Mouse (Mus musculus) liver (tissue): ENCODE results near the gene Pou3f3.

Source experiments
- DNase-seq: peaks from one replicate; pipeline ENCODE4 v3.0.0-alpha.2; 2020; ENCODE audit warnings: mixed read lengths

Pou3f3 gene

GRCm38 (mm10) chr1:42710995-42711394 lies 15.4 kb downstream of the Pou3f3 start:
- no peak for DNase-seq

DNA sequence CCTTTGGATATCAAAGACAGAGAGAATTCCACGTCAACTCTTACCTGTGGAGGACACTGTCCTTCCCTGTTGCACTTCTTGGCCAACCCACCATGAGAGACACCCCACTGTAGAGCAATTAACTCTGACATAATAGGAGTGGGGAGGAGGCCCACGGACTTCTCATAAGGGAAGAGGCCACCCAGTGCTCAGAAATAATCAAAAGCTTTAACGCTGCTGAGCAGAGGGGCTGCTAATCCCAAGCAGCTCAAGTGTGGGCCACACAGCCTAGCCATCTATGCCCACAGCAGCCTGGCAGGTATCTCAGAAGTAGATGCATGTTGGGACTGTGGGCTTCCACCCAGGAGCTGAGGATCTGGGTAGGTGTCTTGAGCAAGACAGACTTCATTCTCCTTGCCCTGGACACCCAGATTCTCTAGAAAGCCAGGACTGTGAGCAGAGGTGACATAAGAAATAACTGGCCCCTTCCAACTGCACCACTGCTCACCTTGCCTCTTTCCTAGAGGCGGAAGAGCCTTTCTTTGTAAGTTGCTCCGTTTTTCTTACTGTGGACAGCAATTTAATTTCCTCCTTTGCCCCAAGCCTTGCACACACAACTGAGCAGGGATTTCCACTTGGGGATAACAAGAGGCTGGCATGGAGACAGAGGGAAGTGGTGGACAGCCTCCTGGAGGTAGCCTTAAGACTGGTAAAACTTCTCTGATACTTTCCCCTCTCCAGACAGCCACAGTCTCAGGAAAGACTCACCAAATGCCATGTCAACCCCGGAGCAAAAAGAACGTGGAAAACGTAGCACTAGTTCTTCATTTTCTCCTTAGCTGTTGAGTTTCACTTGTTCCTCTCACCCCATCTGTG lies 16.1 kb downstream of the Pou3f3 start:
- no peak for DNase-seq

DNA sequence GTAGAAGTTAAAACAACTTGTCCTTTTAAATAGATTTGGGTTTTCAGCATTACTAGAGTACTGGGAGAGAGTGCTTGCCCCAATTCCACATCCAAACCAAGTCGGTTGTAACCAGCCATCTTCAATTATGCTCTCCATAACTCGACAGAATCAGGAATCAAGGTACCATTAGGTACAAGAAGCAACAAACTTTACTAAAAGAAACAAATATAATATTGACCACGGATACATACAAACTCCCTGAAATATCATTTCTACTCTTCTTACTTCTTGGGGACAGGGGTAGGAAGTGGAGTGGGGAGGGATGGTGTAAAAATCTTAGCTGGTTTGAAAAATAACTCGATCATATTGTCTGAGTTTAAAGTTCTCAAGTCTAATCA lies 16.7 kb downstream of the Pou3f3 start:
- no peak for DNase-seq

GRCm38 (mm10) chr1:42713104-42713932 lies 17.8 kb downstream of the Pou3f3 start:
- DNase-seq, result no peak

GRCm38 (mm10) chr1:42714016-42714931 lies 18.7 kb downstream of the Pou3f3 start:
- no peak for DNase-seq

DNA sequence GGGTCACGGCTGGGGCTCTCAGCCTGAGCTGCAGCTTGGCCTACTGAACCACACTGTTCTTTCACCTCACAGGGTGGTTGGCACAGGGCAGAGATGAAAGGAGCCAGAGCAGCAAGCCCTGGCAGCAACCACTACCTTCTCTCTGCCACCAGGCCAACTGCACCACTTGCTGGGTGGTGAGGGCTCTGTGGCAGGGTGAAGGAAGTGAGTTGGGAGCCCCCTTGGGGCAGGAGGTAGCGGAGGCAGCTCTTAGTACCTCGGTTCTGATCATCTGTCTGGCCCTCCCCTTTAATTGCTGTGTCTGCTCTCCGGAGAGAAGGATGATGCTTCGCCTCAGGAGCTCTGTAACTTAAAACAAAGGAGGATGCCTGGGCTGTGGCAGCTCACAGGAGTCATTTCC lies 23.0 kb downstream of the Pou3f3 start:
- no peak for DNase-seq

GRCm38 (mm10) chr1:42721353-42721752 lies 25.8 kb downstream of the Pou3f3 start:
- no peak for DNase-seq

GRCm38 (mm10) chr1:42723769-42724300 lies 28.3 kb downstream of the Pou3f3 start:
- DNase-seq, result no peak

DNA sequence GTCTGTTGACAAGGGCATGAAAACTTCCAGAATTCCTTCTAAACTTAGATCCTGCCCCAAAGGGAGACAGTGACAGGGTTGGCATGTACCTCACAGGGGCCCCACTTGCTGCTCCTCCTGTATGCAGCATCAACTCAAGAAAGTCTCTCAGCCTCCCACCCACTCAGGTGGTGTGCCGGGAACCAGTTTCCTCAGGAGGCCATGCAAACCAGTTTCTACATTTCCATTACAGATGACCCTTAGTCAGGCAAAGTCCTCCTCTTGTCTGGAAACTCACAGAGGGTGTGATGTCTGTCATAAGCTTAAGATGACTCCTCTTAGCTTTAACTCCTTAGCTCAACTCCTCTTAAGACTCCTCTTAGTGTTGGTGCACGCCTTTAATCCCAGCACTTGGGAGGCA lies 29.3 kb downstream of the Pou3f3 start:
- no peak for DNase-seq

DNA sequence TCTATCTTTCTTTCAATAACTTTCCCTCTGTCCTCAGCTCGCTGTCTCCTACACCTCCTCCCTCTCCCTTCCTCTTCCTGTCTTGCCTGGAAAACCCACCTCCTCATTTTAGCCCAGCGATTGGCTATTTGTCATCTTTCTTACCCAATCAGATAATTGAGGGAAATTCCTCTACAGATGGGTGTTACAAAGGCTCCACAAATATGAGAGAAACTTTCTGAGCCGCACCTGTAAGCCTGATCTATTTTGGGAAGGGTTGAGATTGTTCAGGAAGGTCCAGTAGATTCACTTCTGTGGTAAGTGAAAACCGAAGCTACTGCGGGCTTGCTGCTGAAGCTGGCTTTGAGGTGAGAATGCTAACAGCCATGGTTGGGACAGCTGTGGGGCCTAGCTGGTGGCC lies 31.6 kb downstream of the Pou3f3 start:
- no peak for DNase-seq

GRCm38 (mm10) chr1:42727676-42728075 lies 32.1 kb downstream of the Pou3f3 start:
- no peak for DNase-seq

- DNase-seq, result no peak
Measured at GRCm38 (mm10) chr1:42741383-42742241, 46.0 kb downstream of the Pou3f3 start.

- DNase-seq, result no peak
Measured at GRCm38 (mm10) chr1:42742242-42742560, 46.6 kb downstream of the Pou3f3 start.

GRCm38 (mm10) chr1:42745047-42745446 lies 49.5 kb downstream of the Pou3f3 start:
- no peak for DNase-seq

DNA sequence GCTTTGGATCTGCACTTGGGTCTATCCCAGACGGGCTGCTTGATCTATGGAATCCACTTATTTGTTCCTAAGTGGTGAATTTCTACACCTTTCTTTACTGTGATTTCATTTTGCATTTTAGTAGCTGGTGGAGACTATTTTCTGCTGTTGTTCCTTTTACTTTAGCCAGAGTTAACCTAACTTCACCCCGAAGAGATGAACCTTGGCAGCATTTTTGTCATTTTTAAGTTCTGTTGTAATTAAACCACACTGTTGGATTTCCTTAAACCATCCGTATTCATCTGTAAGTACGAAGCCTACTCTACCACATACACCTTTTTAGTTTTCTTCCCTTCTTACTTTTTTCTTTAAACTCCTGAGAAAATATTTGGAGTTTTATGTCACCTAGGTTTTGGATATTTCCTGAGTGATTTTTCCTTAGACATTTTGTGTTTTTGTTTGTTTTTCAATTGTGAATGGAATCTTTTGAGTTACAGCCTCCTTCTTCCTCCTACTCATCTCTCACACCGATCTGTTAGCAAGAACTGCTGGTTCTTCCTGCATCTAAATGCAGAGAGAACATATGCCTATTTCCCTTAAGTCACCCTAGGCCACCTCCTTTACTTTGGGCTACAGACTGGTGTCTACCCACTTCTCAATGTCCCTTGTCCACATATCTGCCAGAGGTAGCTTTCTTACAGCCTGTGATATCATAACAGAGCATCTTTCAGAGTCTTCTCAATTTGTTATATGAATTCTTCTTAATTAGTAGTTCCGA lies 54.1 kb downstream of the Pou3f3 start:
- DNase-seq, result no peak
